Mouse (Mus musculus): ENCODE results near the gene Lysmd3. TPM values are rescaled to one million over a fixed set of nuclear protein-coding genes. Genes with fewer than 3 reads are reported as not detected.
A peak's percentile ranks its signal among the peaks of the same experiment; 100 is the strongest.
"Not testable (repeated sequence)": the region's sequence is repeated elsewhere in the genome, so short reads cannot be mapped to it uniquely, and the experiment has no call there.

Gene Lysmd3
- polyA plus RNA-seq, 1 experiment from 2014 or later = 30.5 TPM

GRCm38 (mm10) chr13:81640881-81641280, 16.6 kb upstream of the Lysmd3 start:
- H3K36me3 ChIP-seq (ENCODE audit: control insufficient read depth, insufficient read depth, low read length) = no peaks in the 10 kb centered on the region
- H3K9me3 ChIP-seq (ENCODE audit: control insufficient read depth, low read length) = no peaks in the 10 kb centered on the region
- peaks cover 20% of the 10 kb centered on the region for H3K4me1 ChIP-seq (ENCODE audit: control insufficient read depth, insufficient read depth, low read length)
- peak; percentile 92 for DNase-seq (ENCODE audit: low spot score, missing footprints)
- peak overlapping the region; percentile 76 for H3K27ac ChIP-seq (ENCODE audit: low read depth, low read length)
- H3K27me3 ChIP-seq (ENCODE audit: control insufficient read depth, insufficient read depth, low read length) = no peaks in the 10 kb centered on the region
- H3K9ac ChIP-seq (ENCODE audit: low read length) = peak overlapping the region; percentile 13; the same call in 1 of the 2 replicates
- H3K4me2 ChIP-seq = no peak overlapping the region
- 55% methylated on average over 6 of the region's 6 CpGs for WGBS
- H3K4me3 ChIP-seq (ENCODE audit: low read depth, low read length) = no peak overlapping the region
- ATAC-seq (ENCODE audit: low FRiP score) = peak; percentile 22

GRCm38 (mm10) chr13:81641289-81642045, 16.0 kb upstream of the Lysmd3 start:
- peak; percentile 69 for ATAC-seq (ENCODE audit: low FRiP score)
- Histone ChIP-seq H3K27me3 (ENCODE audit: control insufficient read depth, insufficient read depth, low read length) (no peaks in the 10 kb centered on the region), H3K36me3 (ENCODE audit: control insufficient read depth, insufficient read depth, low read length) (no peaks in the 10 kb centered on the region), H3K27ac (ENCODE audit: low read depth, low read length) (peak overlapping the region; percentile 76), H3K4me3 (ENCODE audit: low read depth, low read length) (no peak overlapping the region), H3K4me2 (peak overlapping the region; percentile 0; the same call in 1 of the 2 replicates), H3K9me3 (ENCODE audit: control insufficient read depth, low read length) (no peaks in the 10 kb centered on the region), H3K4me1 (ENCODE audit: control insufficient read depth, insufficient read depth, low read length) (peaks cover 20% of the 10 kb centered on the region), H3K9ac (ENCODE audit: low read length) (no peak overlapping the region; the same call in 1 of the 2 replicates)
- DNase-seq (ENCODE audit: low spot score, missing footprints) = peak; percentile 96
- WGBS = 6% methylated on average over 8 of the region's 8 CpGs

DNA sequence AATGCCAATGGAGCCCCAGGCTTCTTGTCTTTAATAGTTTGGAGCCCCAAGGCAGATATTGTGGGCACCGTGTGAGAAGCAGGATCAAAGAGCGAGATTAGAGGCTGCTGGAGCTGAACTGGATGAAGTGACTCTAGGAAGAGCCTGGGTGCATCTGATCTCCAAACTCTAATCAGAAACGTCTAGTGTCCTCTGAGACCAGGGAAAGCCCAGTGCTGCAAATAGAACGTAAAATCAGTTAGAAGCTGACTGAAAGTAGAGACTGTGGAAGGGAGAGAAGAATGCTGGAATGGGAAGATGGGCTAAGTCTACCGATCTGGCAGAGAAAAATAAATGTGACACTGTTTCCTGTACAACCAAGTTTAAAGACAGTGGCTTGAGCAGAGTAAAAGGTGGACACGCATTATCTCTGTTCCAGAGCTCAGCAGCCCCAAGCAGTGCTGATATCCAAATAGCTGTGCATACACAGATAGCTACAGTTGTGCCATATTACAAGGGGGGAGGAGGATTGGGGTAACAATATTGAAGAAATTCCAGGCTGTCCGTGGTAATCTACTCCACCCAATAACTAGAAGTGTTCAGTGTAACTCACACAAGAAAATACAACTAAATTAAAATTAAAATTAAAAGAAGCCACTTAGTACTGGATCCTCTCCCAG, 14.8 kb upstream of the Lysmd3 start:
- ATAC-seq (ENCODE audit: low FRiP score) (no peak), DNase-seq (ENCODE audit: low spot score, missing footprints) (peak; percentile 80)
- no peaks in the 10 kb centered on the region for H3K36me3 ChIP-seq (ENCODE audit: control insufficient read depth, insufficient read depth, low read length)
- no peaks in the 10 kb centered on the region for H3K9me3 ChIP-seq (ENCODE audit: control insufficient read depth, low read length)
- H3K9ac ChIP-seq (ENCODE audit: low read length) = no peak overlapping the region
- peaks cover 20% of the 10 kb centered on the region for H3K4me1 ChIP-seq (ENCODE audit: control insufficient read depth, insufficient read depth, low read length)
- 51% methylated on average over 7 of the region's 7 CpGs for WGBS
- H3K4me3 ChIP-seq (ENCODE audit: low read depth, low read length) = no peak overlapping the region
- H3K4me2 ChIP-seq = no peak overlapping the region; the same call in 1 of the 2 replicates
- no peaks in the 10 kb centered on the region for H3K27me3 ChIP-seq (ENCODE audit: control insufficient read depth, insufficient read depth, low read length)
- peak overlapping the region; percentile 44 for H3K27ac ChIP-seq (ENCODE audit: low read depth, low read length)

- no peak overlapping the region for H3K4me3 ChIP-seq (ENCODE audit: low read depth, low read length)
- ATAC-seq (ENCODE audit: low FRiP score) = no peak
- 91% methylated on average over 11 of the region's 11 CpGs for WGBS
Observed at GRCm38 (mm10) chr13:81644047-81644565, 13.4 kb upstream of the Lysmd3 start.

DNA sequence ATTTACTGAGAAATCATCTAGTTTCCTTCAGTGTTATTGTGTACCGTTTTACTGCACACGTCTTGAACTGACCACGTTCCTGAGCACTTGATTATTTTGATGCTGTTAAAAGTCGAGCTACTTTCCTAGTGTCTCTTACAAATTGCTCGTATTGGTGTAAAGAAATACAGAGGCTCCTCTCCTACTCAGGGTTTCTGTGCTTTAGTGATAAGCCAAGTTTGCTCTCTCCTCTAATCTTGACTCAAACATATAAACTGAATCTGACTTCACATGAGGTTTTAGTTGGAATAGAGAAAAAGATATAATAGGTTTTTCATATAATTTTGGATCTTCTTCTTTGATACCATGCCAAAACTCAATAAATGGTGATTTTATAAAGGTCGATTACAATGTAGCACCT, 11.1 kb upstream of the Lysmd3 start:
- Histone ChIP-seq H3K27me3 (ENCODE audit: control insufficient read depth, insufficient read depth, low read length) (no peaks in the 10 kb centered on the region), H3K36me3 (ENCODE audit: control insufficient read depth, insufficient read depth, low read length) (no peaks in the 10 kb centered on the region), H3K27ac (ENCODE audit: low read depth, low read length) (no peak overlapping the region), H3K9ac (ENCODE audit: low read length) (no peak overlapping the region), H3K4me1 (ENCODE audit: control insufficient read depth, insufficient read depth, low read length) (peaks cover 7% of the 10 kb centered on the region), H3K9me3 (ENCODE audit: control insufficient read depth, low read length) (no peaks in the 10 kb centered on the region), H3K4me2 (no peak overlapping the region), H3K4me3 (ENCODE audit: low read depth, low read length) (no peak overlapping the region)
- ATAC-seq (ENCODE audit: low FRiP score) (no peak), DNase-seq (ENCODE audit: low spot score, missing footprints) (no peak)
- 92% methylated on average over 6 of the region's 6 CpGs for WGBS

More at GRCm38 (mm10) chr13:81644047-81644565, 13.4 kb upstream of the Lysmd3 start:
- H3K9ac ChIP-seq (ENCODE audit: low read length) = no peak overlapping the region
- no peaks in the 10 kb centered on the region for H3K27me3 ChIP-seq (ENCODE audit: control insufficient read depth, insufficient read depth, low read length)
- peaks cover 17% of the 10 kb centered on the region for H3K4me1 ChIP-seq (ENCODE audit: control insufficient read depth, insufficient read depth, low read length)
- H3K36me3 ChIP-seq (ENCODE audit: control insufficient read depth, insufficient read depth, low read length) = no peaks in the 10 kb centered on the region
- H3K27ac ChIP-seq (ENCODE audit: low read depth, low read length) = no peak overlapping the region
- no peak overlapping the region for H3K4me2 ChIP-seq
- peak; percentile 62 for DNase-seq (ENCODE audit: low spot score, missing footprints)
- no peaks in the 10 kb centered on the region for H3K9me3 ChIP-seq (ENCODE audit: control insufficient read depth, low read length)

GRCm38 (mm10) chr13:81650382-81650781, 7.1 kb upstream of the Lysmd3 start:
- H3K4me3 ChIP-seq (ENCODE audit: low read depth, low read length); DNase-seq (ENCODE audit: low spot score, missing footprints); H3K4me1 ChIP-seq (ENCODE audit: control insufficient read depth, insufficient read depth, low read length); H3K9me3 ChIP-seq (ENCODE audit: control insufficient read depth, low read length); H3K27ac ChIP-seq (ENCODE audit: low read depth, low read length); ATAC-seq (ENCODE audit: low FRiP score); H3K4me2 ChIP-seq; H3K36me3 ChIP-seq (ENCODE audit: control insufficient read depth, insufficient read depth, low read length); H3K27me3 ChIP-seq (ENCODE audit: control insufficient read depth, insufficient read depth, low read length); H3K9ac ChIP-seq (ENCODE audit: low read length): not testable (repeated sequence)
- WGBS = 77% methylated on average over 4 of the region's 6 CpGs

DNA sequence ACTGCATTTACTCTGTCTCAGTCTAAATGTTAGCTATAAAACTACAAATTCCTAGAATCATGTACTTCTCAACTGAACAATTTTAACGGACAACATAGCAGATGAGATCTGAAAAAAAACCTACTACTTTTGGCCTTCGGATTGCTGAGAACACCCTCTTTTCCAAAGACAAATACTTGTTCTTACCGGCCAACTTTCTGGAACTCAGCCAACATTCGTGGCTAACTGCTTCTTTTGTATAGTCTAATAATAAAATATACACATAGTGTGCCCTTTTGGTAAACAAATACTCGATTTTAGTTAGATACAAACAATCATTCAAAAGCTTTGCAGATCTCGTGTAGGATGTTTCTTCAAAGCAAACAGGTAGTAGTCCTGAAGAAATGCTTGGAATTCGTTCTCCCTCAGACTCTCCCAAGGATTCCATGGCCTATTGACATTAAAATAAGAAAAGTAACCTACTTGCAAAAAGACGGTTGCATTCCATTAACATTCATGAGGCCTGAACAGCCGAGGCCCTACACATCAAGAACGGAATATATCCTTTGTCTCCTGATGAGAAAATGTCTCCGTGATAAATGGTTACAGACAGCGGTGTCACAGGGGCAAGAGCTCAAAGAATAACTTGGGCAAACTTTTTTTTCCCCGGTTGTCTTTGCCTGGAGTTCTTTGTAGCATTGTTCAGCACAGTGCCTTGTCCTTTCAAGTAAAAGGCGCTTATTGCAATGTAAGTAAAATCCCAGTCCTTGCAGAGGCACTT, 1.2 kb upstream of the Lysmd3 start:
- H3K4me3 ChIP-seq (ENCODE audit: low read depth, low read length) = peak overlapping the region; percentile 80; the same call in 1 of the 2 replicates
- H3K27ac ChIP-seq (ENCODE audit: low read depth, low read length) = peak overlapping the region; percentile 94
- WGBS = 8% methylated on average over 14 of the region's 14 CpGs
- peak; percentile 94 for DNase-seq (ENCODE audit: low spot score, missing footprints)
- H3K27me3 ChIP-seq (ENCODE audit: control insufficient read depth, insufficient read depth, low read length) = no peaks in the 10 kb centered on the region
- H3K9me3 ChIP-seq (ENCODE audit: control insufficient read depth, low read length) = no peaks in the 10 kb centered on the region; the same call in 1 of the 2 replicates
- peak overlapping the region; percentile 40; the same call in 1 of the 2 replicates for H3K9ac ChIP-seq (ENCODE audit: low read length)
- H3K36me3 ChIP-seq (ENCODE audit: control insufficient read depth, insufficient read depth, low read length) = no peaks in the 10 kb centered on the region
- peaks cover 17% of the 10 kb centered on the region for H3K4me1 ChIP-seq (ENCODE audit: control insufficient read depth, insufficient read depth, low read length)
- ATAC-seq (ENCODE audit: low FRiP score) = peak; percentile 50
- H3K4me2 ChIP-seq = peak overlapping the region; percentile 74

DNA sequence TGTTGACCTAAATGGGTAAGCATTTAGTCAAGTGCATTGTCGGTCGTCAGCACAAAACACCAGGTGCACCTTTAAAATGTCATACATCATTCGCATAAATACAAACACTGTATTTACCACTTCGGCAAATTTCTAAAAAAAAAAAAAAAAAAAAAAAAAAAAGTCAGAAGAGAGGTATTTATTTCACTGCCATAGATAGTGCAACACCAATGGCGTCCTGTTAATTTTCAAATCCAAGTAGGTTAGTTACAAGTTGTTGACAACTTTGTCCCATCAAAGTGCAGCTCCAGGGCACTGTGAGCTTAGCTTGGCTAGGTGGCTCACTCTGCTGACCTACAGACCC, 484 bp upstream of the Lysmd3 start:
- Histone ChIP-seq H3K27me3 (ENCODE audit: control insufficient read depth, insufficient read depth, low read length) (no peaks in the 10 kb centered on the region), H3K4me2 (peak overlapping the region; percentile 74), H3K9ac (ENCODE audit: low read length) (peak overlapping the region; percentile 58), H3K9me3 (ENCODE audit: control insufficient read depth, low read length) (no peaks in the 10 kb centered on the region; the same call in 1 of the 2 replicates), H3K36me3 (ENCODE audit: control insufficient read depth, insufficient read depth, low read length) (no peaks in the 10 kb centered on the region), H3K4me3 (ENCODE audit: low read depth, low read length) (peak overlapping the region; percentile 80), H3K27ac (ENCODE audit: low read depth, low read length) (peak overlapping the region; percentile 94), H3K4me1 (ENCODE audit: control insufficient read depth, insufficient read depth, low read length) (peaks cover 17% of the 10 kb centered on the region)
- DNase-seq (ENCODE audit: low spot score, missing footprints) = no peak
- ATAC-seq (ENCODE audit: low FRiP score) = no peak; the same call in 1 of the 2 replicates
- 14% methylated on average over 5 of the region's 5 CpGs for WGBS

All from midbrain, embryonic 11.5 days (tissue).